Mouse (Mus musculus) liver, embryonic 14.5 days (tissue): ENCODE results near the gene Dtx2. TPM values are rescaled to one million over a fixed set of nuclear protein-coding genes. Genes with fewer than 3 reads are reported as not detected.

Experiments used
- ATAC-seq: fragments of 200-750 bp; cut with Nextera tagmentation; 2 replicates; pipeline ENCODE4 v1.8.0; 2017; ENCODE audit warnings: moderate number of reproducible peaks, mild to moderate bottlenecking, moderate library complexity; ENCODE audit not compliant: insufficient read depth
- DNase-seq, 3 experiments: peaks; one replicate each; pipeline ENCODE4 v3.0.0-alpha.2; 2012 to 2013; ENCODE audit warnings: low read depth in 3 of 3, low spot score in 3 of 3
- H3K27ac ChIP-seq: fragments of 300-500 bp; sonication (generic); 2 replicates; pipeline ENCODE4 v1.5.1; 2014; ENCODE audit warnings: moderate library complexity, mild to moderate bottlenecking, control low read depth, inconsistent platforms
- H3K27me3 ChIP-seq: fragments of 300-500 bp; sonication (generic); 2 replicates; pipeline ENCODE4 v1.6.1; 2014; ENCODE audit warnings: mild to moderate bottlenecking, low read length, moderate library complexity; ENCODE audit not compliant: control insufficient read depth, insufficient read depth
- H3K36me3 ChIP-seq: fragments of 300-500 bp; sonication (generic); replicated peaks from 2 replicates; pipeline ENCODE4 v1.6.1; 2014; ENCODE audit warnings: low read depth; ENCODE audit not compliant: control insufficient read depth, insufficient read depth
- H3K4me1 ChIP-seq, 2 experiments: fragments of 200-500 bp in 1 of 2; fragments of 300-500 bp in 1 of 2; sonication (generic) in 1 of 2; replicated peaks; 2 replicates each; pipeline ENCODE4 v1.6.1; 2012 to 2014; ENCODE audit warnings: antibody characterized with exemption in 1 of 2, inconsistent platforms in 1 of 2, low read length in 1 of 2; ENCODE audit not compliant: control insufficient read depth in 2 of 2, insufficient read depth in 2 of 2
- H3K4me2 ChIP-seq: fragments of 300-500 bp; sonication (generic); 2 replicates; pipeline ENCODE4 v1.6.1; 2014; ENCODE audit warnings: low read depth, mild to moderate bottlenecking, control low read depth, moderate library complexity
- H3K4me3 ChIP-seq, 2 experiments: fragments of 200-500 bp in 1 of 2; fragments of 300-500 bp in 1 of 2; sonication (generic) in 1 of 2; 2 replicates each; pipeline ENCODE4 v1.5.1; 2012 to 2014; ENCODE audit warnings: low read depth in 2 of 2, low read length in 2 of 2, mild to moderate bottlenecking in 2 of 2, control low read depth in 1 of 2, inconsistent platforms in 1 of 2, moderate library complexity in 1 of 2; ENCODE audit not compliant: insufficient read depth in 1 of 2
- H3K9ac ChIP-seq: fragments of 300-500 bp; sonication (generic); replicated peaks from 2 replicates; pipeline ENCODE4 v1.6.1; 2014; ENCODE audit warnings: mild to moderate bottlenecking, control low read depth, moderate library complexity
- H3K9me3 ChIP-seq: fragments of 300-500 bp; sonication (generic); 2 replicates; pipeline ENCODE4 v1.6.1; 2016; ENCODE audit warnings: low read length, mixed read lengths; ENCODE audit not compliant: control insufficient read depth
- CTCF ChIP-seq: IDR thresholded peaks from 2 replicates; pipeline ENCODE4 v1.5.1; 2016; ENCODE audit warnings: antibody characterized with exemption, low read depth, control low read depth
- EP300 ChIP-seq: IDR thresholded peaks from 2 replicates; pipeline ENCODE4 v1.6.1; 2016; ENCODE audit warnings: antibody characterized with exemption, low read depth
- whole genome bisulfite sequencing: fragments of 180-500 bp; shearing (Covaris S2); extraction: QIAGEN DNeasy Blood & Tissue Kit; methylation state at CpG from one replicate; pipeline ENCODE4 v1.1.7; 2014; ENCODE audit not compliant: insufficient replicate concordance; 5-methylcytosine and 5-hydroxymethylcytosine counted together
- polyA plus RNA-seq, 2 experiments: library from polyadenylated mRNA; depleted of rRNA in 1 of 2; stranded (reverse) in 1 of 2; unstranded in 1 of 2; fragments of >200 nt; fragmentation: Nextera tagmentation in 1 of 2; extraction: Ambion mirVana in 1 of 2; gene quantifications; 2 replicates each; pipeline versions ENCODE4 v1.2.1 to v1.2.3; 2012 to 2014

The Dtx2 gene
- polyA plus RNA-seq, 2 experiments = 3.4 to 5.1 TPM

GRCm38 (mm10) chr5:136069411-136069810 is 74.8 kb downstream of the Dtx2 start:
- no peaks in the 10 kb centered on the region for H3K9me3 ChIP-seq

GRCm38 (mm10) chr5:136073051-136073450 is 78.5 kb downstream of the Dtx2 start:
- Histone ChIP-seq H3K9me3 (no peaks in the 10 kb centered on the region), H3K4me1 (no peaks in the 10 kb centered on the region), H3K4me2 (no peak overlapping the region), H3K27me3 (no peaks in the 10 kb centered on the region), H3K4me3 (no peak overlapping the region), H3K9ac (no peak overlapping the region), H3K27ac (no peak overlapping the region), H3K36me3 (no peaks in the 10 kb centered on the region)
- WGBS = 57% methylated on average over 6 of the region's 6 CpGs
- DNase-seq = no peak
- no peak for TF ChIP-seq EP300
- TF ChIP-seq CTCF = no peak
- no peak for ATAC-seq

More at GRCm38 (mm10) chr5:136069411-136069810, 74.8 kb downstream of the Dtx2 start:
- TF ChIP-seq CTCF (no peak), EP300 (no peak)
- 41% methylated on average over 2 of the region's 2 CpGs for WGBS
- DNase-seq = no peak
- Histone ChIP-seq H3K27me3 (no peaks in the 10 kb centered on the region), H3K9ac (no peak overlapping the region), H3K4me2 (no peak overlapping the region), H3K27ac (no peak overlapping the region), H3K4me1 (no peaks in the 10 kb centered on the region), H3K36me3 (no peaks in the 10 kb centered on the region), H3K4me3 (no peak overlapping the region)
- ATAC-seq = no peak

- H3K27ac ChIP-seq = no peak overlapping the region
- ATAC-seq (no peak), DNase-seq (no peak)
- TF ChIP-seq CTCF = no peak
- TF ChIP-seq EP300 = no peak
- H3K4me1 ChIP-seq = no peaks in the 10 kb centered on the region
- H3K4me2 ChIP-seq = no peak overlapping the region
- H3K4me3 ChIP-seq = no peak overlapping the region
- H3K9me3 ChIP-seq = no peaks in the 10 kb centered on the region
- 52% methylated on average over 11 of the region's 11 CpGs for WGBS
- no peak overlapping the region for H3K9ac ChIP-seq
- H3K36me3 ChIP-seq = no peaks in the 10 kb centered on the region
- H3K27me3 ChIP-seq = no peaks in the 10 kb centered on the region
Observed at GRCm38 (mm10) chr5:136073526-136073925, 78.9 kb downstream of the Dtx2 start.

- Histone ChIP-seq H3K27me3 (no peaks in the 10 kb centered on the region), H3K27ac (no peak overlapping the region), H3K9ac (no peak overlapping the region), H3K4me1 (no peaks in the 10 kb centered on the region), H3K4me2 (no peak overlapping the region), H3K4me3 (no peak overlapping the region), H3K9me3 (no peaks in the 10 kb centered on the region), H3K36me3 (no peaks in the 10 kb centered on the region)
- TF ChIP-seq CTCF (no peak), EP300 (no peak)
- DNase-seq (no peak), ATAC-seq (no peak)
- WGBS = 33% methylated on average over 5 of the region's 5 CpGs
Observed at GRCm38 (mm10) chr5:136075076-136075475, 80.5 kb downstream of the Dtx2 start.

GRCm38 (mm10) chr5:136076284-136076683 is 81.7 kb downstream of the Dtx2 start:
- Histone ChIP-seq H3K27me3 (no peaks in the 10 kb centered on the region), H3K9me3 (no peaks in the 10 kb centered on the region), H3K27ac (no peak overlapping the region), H3K4me3 (no peak overlapping the region), H3K4me1 (no peaks in the 10 kb centered on the region), H3K36me3 (no peaks in the 10 kb centered on the region), H3K9ac (no peak overlapping the region), H3K4me2 (no peak overlapping the region)
- DNase-seq = no peak
- 50% methylated on average over 7 of the region's 7 CpGs for WGBS
- TF ChIP-seq CTCF = no peak
- no peak for TF ChIP-seq EP300
- ATAC-seq = no peak
